Mouse (Mus musculus) forebrain, embryonic 11.5 days (tissue): ENCODE measurements around the gene Fggy. TPM values are rescaled to one million over a fixed set of nuclear protein-coding genes. Genes with fewer than 3 reads are reported as not detected.

Experiments used
- ATAC-seq: fragments of 200-750 bp; cut with Nextera tagmentation; replicated peaks from 2 replicates; pipeline ENCODE4 v1.8.0; 2017; ENCODE audit warnings: moderate TSS enrichment; ENCODE audit not compliant: low FRiP score
- DNase-seq: peaks from one replicate; pipeline ENCODE4 v3.0.0-alpha.2; 2017; ENCODE audit warnings: low spot score
- H3K27ac ChIP-seq: fragments of 300-500 bp; sonication (generic); 2 replicates; pipeline ENCODE4 v1.5.1; 2014; ENCODE audit warnings: low read depth, low read length
- H3K27me3 ChIP-seq: fragments of 300-500 bp; sonication (generic); 2 replicates; pipeline ENCODE4 v1.6.1; 2014; ENCODE audit warnings: mild to moderate bottlenecking, low read length, mixed read lengths; ENCODE audit not compliant: control insufficient read depth, insufficient read depth
- H3K36me3 ChIP-seq: fragments of 300-500 bp; sonication (generic); 2 replicates; pipeline ENCODE4 v1.6.1; 2014; ENCODE audit warnings: mild to moderate bottlenecking, low read length, moderate library complexity, mixed read lengths; ENCODE audit not compliant: control insufficient read depth, insufficient read depth
- H3K4me1 ChIP-seq: fragments of 300-500 bp; sonication (generic); replicated peaks from 2 replicates; pipeline ENCODE4 v1.6.1; 2014; ENCODE audit warnings: low read length, mixed read lengths; ENCODE audit not compliant: control insufficient read depth, insufficient read depth
- H3K4me2 ChIP-seq: fragments of 300-500 bp; sonication (generic); 2 replicates; pipeline ENCODE4 v1.6.1; 2014; ENCODE audit warnings: low read depth, mild to moderate bottlenecking, low read length, moderate library complexity, mixed read lengths; ENCODE audit not compliant: severe bottlenecking
- H3K4me3 ChIP-seq: fragments of 300-500 bp; sonication (generic); 2 replicates; pipeline ENCODE4 v1.5.1; 2014; ENCODE audit warnings: low read depth, low read length
- H3K9ac ChIP-seq: fragments of 300-500 bp; sonication (generic); 2 replicates; pipeline ENCODE4 v1.6.1; 2014; ENCODE audit warnings: low read length
- H3K9me3 ChIP-seq: fragments of 300-500 bp; sonication (generic); 2 replicates; pipeline ENCODE4 v1.6.1; 2016; ENCODE audit warnings: low read length, mixed read lengths; ENCODE audit not compliant: control insufficient read depth
- WGBS: fragments of 180-500 bp; shearing (Covaris S2); extraction: QIAGEN DNeasy Blood & Tissue Kit; methylation state at CpG from one replicate; pipeline ENCODE4 v1.1.7; 2014; 5-methylcytosine and 5-hydroxymethylcytosine counted together
- polyA plus RNA-seq: library from polyadenylated mRNA; unstranded; fragments of >200 nt; fragmentation: Nextera tagmentation; extraction: Ambion mirVana; gene quantifications from 2 replicates; pipeline ENCODE4 v1.2.1, GENCODE M21; 2014

The Fggy gene
- 7.1 and 7.7 TPM in 2 replicates for polyA plus RNA-seq

DNA sequence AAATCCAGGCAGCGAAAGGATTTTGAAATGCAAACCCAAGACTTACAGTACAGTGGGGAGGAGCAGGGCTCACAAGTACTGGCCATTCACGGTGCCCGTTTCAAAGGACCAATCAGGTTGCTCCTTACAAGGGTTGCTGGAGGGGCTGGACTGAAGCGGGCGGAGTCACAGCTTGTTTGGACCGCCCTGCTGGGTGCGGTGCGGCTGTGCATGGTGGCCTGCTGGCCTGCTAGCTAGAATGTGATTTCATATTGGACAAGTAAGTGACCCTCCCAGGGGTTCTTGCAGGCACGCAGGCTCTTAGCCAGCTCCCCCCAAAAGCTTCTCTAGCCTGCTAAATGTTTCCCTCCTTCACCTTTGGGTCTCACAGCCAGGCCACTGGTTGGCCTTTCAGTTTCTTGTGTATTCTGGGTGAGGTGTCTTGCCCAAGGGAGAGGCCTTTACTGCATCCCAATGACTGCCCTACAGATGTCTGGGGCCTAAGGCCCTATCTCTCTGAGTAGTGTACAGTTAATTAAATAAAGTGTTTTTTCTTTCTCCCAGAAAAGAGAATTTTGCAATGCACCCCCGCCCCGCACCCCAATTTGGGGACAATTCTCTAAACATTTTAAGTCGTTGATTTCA is at the start of gene Fggy:
Gene Fggy (plus strand): TSS at position 175 of the 624 bp plus-strand sequence.
- H3K4me1 ChIP-seq: peaks cover 6% of the 10 kb centered on the region; the same call in 1 of the 2 replicates
- DNase-seq (peak; percentile 95), ATAC-seq (peak; percentile 100)
- no peaks in the 10 kb centered on the region for H3K27me3 ChIP-seq
- H3K27ac ChIP-seq: no peak within 1 kb of the TSS; the same call in 1 of the 2 replicates
- peak within 1 kb of the TSS; percentile 32 for H3K4me3 ChIP-seq
- peak within 1 kb of the TSS; percentile 60 for H3K9ac ChIP-seq
- H3K36me3 ChIP-seq: no peaks in the 10 kb centered on the region
- H3K9me3 ChIP-seq: no peaks in the 10 kb centered on the region
- peak within 1 kb of the TSS; percentile 50 for H3K4me2 ChIP-seq
- 26% methylated on average over 12 of the region's 12 CpGs for WGBS

DNA sequence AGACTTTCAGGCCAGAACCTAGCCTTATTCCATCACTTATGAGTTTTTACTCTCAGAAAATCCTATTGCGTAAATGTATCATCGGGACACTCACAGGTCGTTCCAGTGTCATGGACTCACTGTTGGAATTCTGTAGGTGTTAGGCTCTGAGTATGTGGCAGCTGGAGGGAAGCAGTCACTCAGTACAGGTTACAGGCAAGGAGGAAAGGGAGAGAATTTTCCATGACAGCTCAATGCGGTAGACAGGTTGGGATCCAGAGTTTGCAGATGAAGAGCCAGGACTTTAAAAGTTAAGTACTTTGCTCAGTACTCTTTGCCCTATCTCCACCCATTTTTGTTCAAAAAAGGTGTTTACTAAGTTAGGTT is 49.4 kb upstream of the Fggy start:
- Histone ChIP-seq H3K27ac (no peak overlapping the region), H3K4me3 (no peak overlapping the region), H3K9ac (no peak overlapping the region), H3K4me2 (no peak overlapping the region), H3K9me3 (no peaks in the 10 kb centered on the region), H3K4me1 (no peaks in the 10 kb centered on the region), H3K36me3 (no peaks in the 10 kb centered on the region), H3K27me3 (no peaks in the 10 kb centered on the region)
- 95% methylated on average over 4 of the region's 4 CpGs for WGBS
- ATAC-seq (no peak), DNase-seq (no peak)

DNA sequence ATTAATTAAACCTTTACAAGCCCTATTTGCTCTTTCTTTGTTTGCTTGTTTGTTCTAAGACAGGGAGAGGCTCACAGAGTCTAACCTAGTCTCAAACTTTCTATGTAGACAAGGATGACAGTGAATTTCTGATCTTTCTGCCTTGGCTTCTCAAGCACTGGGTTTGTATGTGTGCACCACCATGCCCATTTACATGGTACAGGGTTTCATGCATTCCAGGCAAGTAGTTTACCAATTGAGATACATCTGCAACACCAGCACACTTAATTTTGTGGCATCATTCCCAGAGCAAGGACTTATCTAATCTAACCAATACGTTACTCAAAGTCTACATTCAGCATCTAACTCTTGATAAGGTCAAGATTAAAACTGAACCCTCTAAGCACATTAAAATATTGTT is 38.9 kb upstream of the Fggy start:
- Histone ChIP-seq H3K36me3 (no peaks in the 10 kb centered on the region), H3K9ac (no peak overlapping the region), H3K27ac (no peak overlapping the region), H3K4me3 (no peak overlapping the region), H3K9me3 (no peaks in the 10 kb centered on the region; the same call in 1 of the 2 replicates), H3K27me3 (no peaks in the 10 kb centered on the region), H3K4me2 (no peak overlapping the region), H3K4me1 (0 out of 2 replicates have a peak, but pooled peaks cover 1% of the 10 kb centered on the region)
- ATAC-seq (no peak), DNase-seq (no peak)
- WGBS: 85% methylated on average over 1 of the region's 1 CpGs

DNA sequence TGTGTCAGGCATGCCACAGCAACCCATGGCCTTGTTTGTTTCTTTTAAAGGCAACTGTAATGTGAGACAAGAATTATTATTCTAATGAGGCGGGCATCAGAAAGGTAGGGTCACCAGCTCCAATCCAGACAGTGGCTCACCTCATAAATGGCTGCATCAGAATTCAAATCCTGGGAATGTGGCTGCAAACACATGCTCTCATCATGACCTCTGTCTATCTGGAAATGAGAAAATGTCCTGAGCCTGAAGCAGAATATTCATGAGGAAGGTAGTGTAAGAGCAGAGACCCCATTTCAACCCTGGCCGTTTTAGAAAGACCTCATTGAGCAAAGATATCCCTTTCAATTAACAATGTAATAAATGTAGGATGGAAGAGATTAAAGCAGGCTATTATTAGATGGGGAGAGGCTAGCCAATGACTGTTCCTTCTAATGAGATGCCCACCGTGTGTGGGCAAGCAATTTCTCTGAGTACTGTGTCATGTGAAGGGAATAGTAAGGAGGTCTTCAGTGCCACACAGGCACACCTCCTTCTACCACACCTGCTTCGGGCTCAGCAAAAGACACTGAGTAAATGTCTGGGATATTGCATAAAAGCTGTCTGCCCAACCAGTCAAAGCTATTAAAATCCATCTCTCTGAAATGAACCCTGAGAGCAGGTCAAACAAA is 37.2 kb upstream of the Fggy start:
- 0 out of 2 replicates have a peak, but pooled peaks cover 1% of the 10 kb centered on the region for H3K4me1 ChIP-seq
- H3K36me3 ChIP-seq: no peaks in the 10 kb centered on the region
- H3K27ac ChIP-seq: 0 out of 2 replicates have a peak overlapping the region, but pooled peaks have one; percentile 7
- ATAC-seq (peak; percentile 66), DNase-seq (no peak)
- H3K4me3 ChIP-seq: no peak overlapping the region
- H3K9me3 ChIP-seq: no peaks in the 10 kb centered on the region; the same call in 1 of the 2 replicates
- H3K4me2 ChIP-seq: no peak overlapping the region
- no peak overlapping the region for H3K9ac ChIP-seq
- WGBS: 48% methylated on average over 4 of the region's 4 CpGs
- no peaks in the 10 kb centered on the region for H3K27me3 ChIP-seq

DNA sequence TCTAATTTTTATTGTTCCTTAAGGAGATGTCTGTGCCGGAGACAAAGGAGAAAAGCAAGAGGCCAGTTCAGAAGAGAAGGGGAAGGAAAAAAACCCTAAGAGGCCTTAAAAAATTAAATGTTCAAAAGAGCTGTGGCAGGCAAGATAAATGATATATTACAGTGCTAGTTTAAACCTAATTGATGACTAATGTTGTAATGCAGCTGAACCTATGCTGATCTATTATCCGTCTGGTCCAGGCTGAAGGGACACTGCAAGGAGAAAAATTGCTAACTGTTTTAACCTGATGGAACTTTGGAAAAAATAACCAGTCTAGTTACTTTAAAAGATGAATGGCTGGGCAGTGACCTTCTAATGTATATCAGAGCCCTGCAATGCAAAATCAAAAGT is 36.7 kb upstream of the Fggy start:
- 0 out of 2 replicates have a peak, but pooled peaks cover 1% of the 10 kb centered on the region for H3K4me1 ChIP-seq
- H3K4me3 ChIP-seq: no peak overlapping the region
- DNase-seq (no peak), ATAC-seq (no peak)
- H3K9me3 ChIP-seq: no peaks in the 10 kb centered on the region; the same call in 1 of the 2 replicates
- WGBS: 52% methylated on average over 2 of the region's 2 CpGs
- H3K36me3 ChIP-seq: no peaks in the 10 kb centered on the region
- no peak overlapping the region for H3K27ac ChIP-seq
- no peak overlapping the region for H3K4me2 ChIP-seq
- no peaks in the 10 kb centered on the region for H3K27me3 ChIP-seq
- no peak overlapping the region for H3K9ac ChIP-seq

DNA sequence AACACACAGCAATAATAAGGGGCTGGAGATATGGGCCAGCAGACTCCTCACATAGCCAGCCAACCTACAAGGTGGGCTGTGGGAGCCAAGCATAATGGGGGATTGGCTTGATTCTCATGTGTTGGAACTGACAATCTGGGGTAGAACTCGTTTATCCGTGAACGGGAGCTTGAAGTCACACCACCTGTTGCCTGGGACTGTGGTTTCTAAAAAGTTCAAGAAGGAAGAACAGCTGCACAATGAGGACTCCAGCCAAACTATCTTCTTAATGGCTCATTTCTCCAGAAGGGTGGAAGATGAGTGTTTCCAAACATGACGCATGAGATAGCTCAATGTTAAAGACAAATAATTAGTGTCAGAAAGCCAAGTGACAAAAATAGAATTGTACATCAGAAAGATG is 30.7 kb upstream of the Fggy start:
- H3K4me2 ChIP-seq: no peak overlapping the region
- H3K4me1 ChIP-seq: no peaks in the 10 kb centered on the region
- H3K9me3 ChIP-seq: no peaks in the 10 kb centered on the region; the same call in 1 of the 2 replicates
- H3K36me3 ChIP-seq: no peaks in the 10 kb centered on the region
- H3K4me3 ChIP-seq: no peak overlapping the region
- no peaks in the 10 kb centered on the region for H3K27me3 ChIP-seq
- no peak overlapping the region for H3K9ac ChIP-seq
- no peak overlapping the region for H3K27ac ChIP-seq
- ATAC-seq (no peak), DNase-seq (no peak)
- WGBS: 91% methylated on average over 4 of the region's 4 CpGs

DNA sequence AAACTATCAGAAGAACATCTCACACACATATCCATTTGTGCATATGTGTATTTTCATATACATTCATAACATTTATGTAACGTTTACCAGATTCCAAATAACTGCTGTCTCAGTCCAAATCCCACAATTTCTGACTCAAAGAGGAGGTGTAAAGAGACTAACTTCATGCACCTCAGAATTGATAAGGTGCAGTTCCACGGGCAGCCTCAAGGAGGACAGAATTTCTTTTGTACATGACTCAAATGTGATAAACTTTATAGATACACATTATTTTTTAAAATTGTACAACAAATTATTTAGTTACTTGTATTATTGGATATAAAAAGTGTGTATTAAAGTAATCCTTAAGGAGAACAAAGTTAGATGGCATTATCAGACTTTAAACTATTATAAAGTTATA is 26.6 kb upstream of the Fggy start:
- no peak overlapping the region for H3K4me2 ChIP-seq
- no peak overlapping the region for H3K4me3 ChIP-seq
- no peak overlapping the region for H3K9ac ChIP-seq
- DNase-seq (no peak), ATAC-seq (no peak)
- no peaks in the 10 kb centered on the region for H3K36me3 ChIP-seq
- H3K27me3 ChIP-seq: no peaks in the 10 kb centered on the region
- WGBS: 66% methylated on average over 2 of the region's 2 CpGs
- H3K4me1 ChIP-seq: no peaks in the 10 kb centered on the region
- H3K9me3 ChIP-seq: no peaks in the 10 kb centered on the region
- no peak overlapping the region for H3K27ac ChIP-seq

DNA sequence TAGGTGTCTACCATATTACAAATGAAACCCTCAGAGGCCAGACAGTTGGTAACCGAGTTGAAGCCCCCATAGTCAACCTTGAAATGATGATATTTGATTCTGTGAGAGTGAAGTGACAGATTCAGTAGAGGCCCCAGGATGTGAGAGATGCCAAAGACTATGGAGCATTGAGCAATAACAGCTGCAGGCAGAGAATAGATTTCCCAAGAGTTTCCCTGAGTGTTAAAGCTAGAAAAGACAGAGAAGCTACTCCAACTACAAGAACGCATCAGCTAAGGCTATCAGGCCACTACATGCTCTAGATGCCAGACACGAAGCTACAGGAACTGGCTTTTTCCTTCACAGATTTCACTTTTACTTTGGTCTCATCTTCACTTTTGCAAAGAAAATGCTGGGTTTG is 23.4 kb upstream of the Fggy start:
- no peaks in the 10 kb centered on the region for H3K9me3 ChIP-seq
- H3K9ac ChIP-seq: no peak overlapping the region
- 0 out of 2 replicates have a peak, but pooled peaks cover 2% of the 10 kb centered on the region for H3K4me1 ChIP-seq
- no peaks in the 10 kb centered on the region for H3K36me3 ChIP-seq
- H3K4me2 ChIP-seq: no peak overlapping the region
- H3K27ac ChIP-seq: no peak overlapping the region
- DNase-seq: no peak
- H3K4me3 ChIP-seq: no peak overlapping the region
- WGBS: 90% methylated on average over 3 of the region's 3 CpGs
- no peaks in the 10 kb centered on the region for H3K27me3 ChIP-seq
- ATAC-seq: no peak
